Mouse (Mus musculus) myocyte (in vitro differentiated cells): ENCODE measurements at regions not wholly inside any gene's neighbourhood (a gene's known extent, or its start where the extent isn't known, plus 50 kb on each side); places are given as distances from the start of the nearest gene placed in this dataset.

ENCODE experiments used
- H3K27me3 ChIP-seq: one replicate; pipeline ENCODE4 v1.6.1; 2011; ENCODE audit not compliant: control insufficient read depth, insufficient read depth, insufficient read length
- H3K36me3 ChIP-seq: one replicate; pipeline ENCODE4 v1.6.1; 2011; ENCODE audit not compliant: control insufficient read depth, insufficient read depth
- H3K4me2 ChIP-seq: one replicate; pipeline ENCODE4 v1.6.1; 2011; ENCODE audit warnings: low read depth, control low read depth
- H3K4me3 ChIP-seq: one replicate; pipeline ENCODE4 v1.5.1; 2011; ENCODE audit warnings: mild to moderate bottlenecking, control low read depth, moderate library complexity
- H3K79me2 ChIP-seq: one replicate; pipeline ENCODE4 v1.6.1; 2011; ENCODE audit not compliant: control insufficient read depth, insufficient read depth
- H3ac ChIP-seq: one replicate; pipeline ENCODE4 v1.6.1; 2011; ENCODE audit not compliant: control insufficient read depth, insufficient read length
- CEBPB ChIP-seq: IDR thresholded peaks from 2 replicates; pipeline ENCODE4 v1.6.1; 2011; ENCODE audit warnings: mild to moderate bottlenecking, moderate library complexity; ENCODE audit not compliant: poor library complexity, insufficient read depth, severe bottlenecking
- E2F4 ChIP-seq: IDR thresholded peaks from one replicate; pipeline ENCODE4 v1.6.1; 2011; ENCODE audit warnings: mild to moderate bottlenecking, control low read depth, moderate library complexity; ENCODE audit not compliant: insufficient read depth
- MAX ChIP-seq: IDR thresholded peaks from one replicate; pipeline ENCODE4 v1.6.1; 2011; ENCODE audit warnings: low read depth, mild to moderate bottlenecking, control low read depth
- MYOD1 ChIP-seq, 3 experiments: IDR thresholded peaks; one replicate each; pipeline ENCODE4 v1.6.1; 2011; ENCODE audit warnings: control low read depth in 2 of 3, low read depth in 2 of 3, mild to moderate bottlenecking in 2 of 3, moderate library complexity in 1 of 3; ENCODE audit not compliant: insufficient read length in 2 of 3, control insufficient read depth in 1 of 3
- MYOG ChIP-seq, 3 experiments: IDR thresholded peaks; one replicate each; pipeline ENCODE4 v1.6.1; 2011; ENCODE audit warnings: control low read depth in 2 of 3, low read depth in 2 of 3, mild to moderate bottlenecking in 2 of 3; ENCODE audit not compliant: insufficient read length in 2 of 3, control insufficient read depth in 1 of 3, insufficient read depth in 1 of 3
- POLR2A ChIP-seq: IDR thresholded peaks from one replicate; pipeline ENCODE4 v1.6.1; 2011; ENCODE audit warnings: low read depth, mild to moderate bottlenecking, control low read depth, moderate library complexity; ENCODE audit not compliant: insufficient read length
- POLR2AphosphoS2 ChIP-seq: IDR thresholded peaks from one replicate; pipeline ENCODE4 v1.6.1; 2011; ENCODE audit warnings: low read depth, control low read depth; ENCODE audit not compliant: insufficient read length
- REST ChIP-seq: IDR thresholded peaks from one replicate; pipeline ENCODE4 v1.6.1; 2011; ENCODE audit warnings: mild to moderate bottlenecking, control low read depth, moderate library complexity; ENCODE audit not compliant: insufficient read depth, insufficient read length
- SRF ChIP-seq: IDR thresholded peaks from one replicate; pipeline ENCODE4 v1.6.1; 2011; ENCODE audit warnings: low read depth; ENCODE audit not compliant: control insufficient read depth, insufficient read length
- TCF12 ChIP-seq: IDR thresholded peaks from one replicate; pipeline ENCODE4 v1.6.1; 2011; ENCODE audit warnings: mild to moderate bottlenecking, control low read depth; ENCODE audit not compliant: poor library complexity, insufficient read depth, severe bottlenecking
- TCF3 ChIP-seq: IDR thresholded peaks from one replicate; pipeline ENCODE4 v1.6.1; 2011; ENCODE audit warnings: low read depth, control low read depth; ENCODE audit not compliant: insufficient read length
- USF1 ChIP-seq: IDR thresholded peaks from one replicate; pipeline ENCODE4 v1.6.1; 2011; ENCODE audit warnings: low read depth, mild to moderate bottlenecking, control low read depth, moderate library complexity

- TF ChIP-seq POLR2A (no peak), TCF12 (no peak), SRF (no peak), MAX (no peak), USF1 (no peak), MYOD1 (IDR thresholded peaks at IDR 0.05; ENCODE audit: control insufficient read depth in 1 of 3, insufficient read length in 2 of 3, low read depth in 2 of 3) (no peak), TCF3 (no peak)
- Histone ChIP-seq H3K4me2 (no peak overlapping the region), H3K4me3 (no peak overlapping the region), H3ac (no peak overlapping the region), H3K36me3 (no peaks in the 10 kb centered on the region), H3K79me2 (no peaks in the 10 kb centered on the region), H3K27me3 (no peaks in the 10 kb centered on the region)
Observed at GRCm38 (mm10) chr13:47688131-47688530, 565.7 kb downstream of the Rnf144b start.

- no peak for TF ChIP-seq POLR2A
- TF ChIP-seq MYOG (IDR thresholded peaks at IDR 0.05; ENCODE audit: control insufficient read depth in 1 of 3, insufficient read depth in 1 of 3, insufficient read length in 2 of 3, low read depth in 2 of 3): no peak
- TF ChIP-seq CEBPB: no peak
- no peak for TF ChIP-seq E2F4
- TF ChIP-seq POLR2AphosphoS2: no peak
- no peak for TF ChIP-seq MAX
- no peak for TF ChIP-seq REST
- no peak overlapping the region for H3K4me3 ChIP-seq
- no peak overlapping the region for H3ac ChIP-seq
- H3K4me2 ChIP-seq: no peak overlapping the region
- no peaks in the 10 kb centered on the region for H3K36me3 ChIP-seq
- H3K79me2 ChIP-seq: no peaks in the 10 kb centered on the region
- H3K27me3 ChIP-seq: no peaks in the 10 kb centered on the region
Observed at GRCm38 (mm10) chr13:47693815-47694214, 567.2 kb upstream of the Id4 start.

- no peaks in the 10 kb centered on the region for H3K27me3 ChIP-seq
- H3K79me2 ChIP-seq: no peaks in the 10 kb centered on the region
- TF ChIP-seq CEBPB (no peak), POLR2AphosphoS2 (no peak), MAX (no peak), TCF3 (no peak), POLR2A (no peak), E2F4 (no peak), USF1 (no peak)
- H3K4me2 ChIP-seq: no peak overlapping the region
- H3ac ChIP-seq: no peak overlapping the region
- H3K4me3 ChIP-seq: no peak overlapping the region
- H3K36me3 ChIP-seq: no peaks in the 10 kb centered on the region
Observed at GRCm38 (mm10) chr13:47695877-47696276, 565.2 kb upstream of the Id4 start.

- Histone ChIP-seq H3K36me3 (no peaks in the 10 kb centered on the region), H3K27me3 (no peaks in the 10 kb centered on the region), H3ac (no peak overlapping the region), H3K79me2 (no peaks in the 10 kb centered on the region), H3K4me2 (no peak overlapping the region), H3K4me3 (no peak overlapping the region)
- TF ChIP-seq CEBPB (no peak), SRF (no peak), E2F4 (no peak), MAX (no peak), MYOD1 (IDR thresholded peaks at IDR 0.05; ENCODE audit: control insufficient read depth in 1 of 3, insufficient read length in 2 of 3, low read depth in 2 of 3) (no peak), TCF12 (no peak), MYOG (IDR thresholded peaks at IDR 0.05; ENCODE audit: control insufficient read depth in 1 of 3, insufficient read depth in 1 of 3, insufficient read length in 2 of 3, low read depth in 2 of 3) (no peak), POLR2A (no peak), USF1 (no peak), TCF3 (no peak), REST (no peak), POLR2AphosphoS2 (no peak)
Observed at GRCm38 (mm10) chr13:47700556-47700955, 560.5 kb upstream of the Id4 start.

- Histone ChIP-seq H3ac (no peak overlapping the region), H3K4me3 (no peak overlapping the region), H3K4me2 (no peak overlapping the region), H3K36me3 (no peaks in the 10 kb centered on the region), H3K79me2 (no peaks in the 10 kb centered on the region), H3K27me3 (no peaks in the 10 kb centered on the region)
- TF ChIP-seq REST (no peak), TCF3 (no peak), POLR2AphosphoS2 (no peak)
Observed at GRCm38 (mm10) chr13:47707961-47708609, 552.9 kb upstream of the Id4 start.

GRCm38 (mm10) chr13:47709323-47709722, 551.7 kb upstream of the Id4 start:
- Histone ChIP-seq H3K79me2 (no peaks in the 10 kb centered on the region), H3K4me2 (no peak overlapping the region), H3ac (no peak overlapping the region), H3K27me3 (no peaks in the 10 kb centered on the region), H3K4me3 (no peak overlapping the region), H3K36me3 (no peaks in the 10 kb centered on the region)
- no peak for TF ChIP-seq CEBPB
- TF ChIP-seq TCF3: no peak
- no peak for TF ChIP-seq MYOG (IDR thresholded peaks at IDR 0.05; ENCODE audit: control insufficient read depth in 1 of 3, insufficient read depth in 1 of 3, insufficient read length in 2 of 3, low read depth in 2 of 3)
- TF ChIP-seq POLR2AphosphoS2: no peak
- TF ChIP-seq USF1: no peak
- TF ChIP-seq SRF: no peak
- no peak for TF ChIP-seq MAX
- TF ChIP-seq REST: no peak
- no peak for TF ChIP-seq TCF12
- TF ChIP-seq MYOD1 (IDR thresholded peaks at IDR 0.05; ENCODE audit: control insufficient read depth in 1 of 3, insufficient read length in 2 of 3, low read depth in 2 of 3): no peak
- TF ChIP-seq POLR2A: no peak
- no peak for TF ChIP-seq E2F4
